Mouse (Mus musculus) neural tube, embryonic 13.5 days (tissue): ENCODE data around the gene Tti1. TPM values are rescaled to one million over a fixed set of nuclear protein-coding genes. Genes with fewer than 3 reads are reported as not detected.

Source experiments
- ATAC-seq: fragments of 200-750 bp; cut with Nextera tagmentation; 2 replicates; pipeline ENCODE4 v1.8.0; 2017; ENCODE audit warnings: low read depth, mild to moderate bottlenecking, moderate TSS enrichment, moderate library complexity
- H3K27ac ChIP-seq: fragments of 300-500 bp; sonication (generic); replicated peaks from 2 replicates; pipeline ENCODE4 v1.5.1; 2015; ENCODE audit warnings: moderate library complexity, mild to moderate bottlenecking, inconsistent platforms
- H3K27me3 ChIP-seq: fragments of 300-500 bp; sonication (generic); 2 replicates; pipeline ENCODE4 v1.6.1; 2015; ENCODE audit warnings: mild to moderate bottlenecking, inconsistent platforms
- H3K36me3 ChIP-seq: fragments of 300-500 bp; sonication (generic); 2 replicates; pipeline ENCODE4 v1.6.1; 2015; ENCODE audit warnings: mild to moderate bottlenecking, inconsistent platforms
- H3K4me1 ChIP-seq: fragments of 300-500 bp; sonication (generic); replicated peaks from 2 replicates; pipeline ENCODE4 v1.6.1; 2015; ENCODE audit warnings: inconsistent platforms
- H3K4me2 ChIP-seq: fragments of 300-500 bp; sonication (generic); 2 replicates; pipeline ENCODE4 v1.6.1; 2015; ENCODE audit warnings: inconsistent platforms, mild to moderate bottlenecking, moderate library complexity
- H3K4me3 ChIP-seq: fragments of 300-500 bp; sonication (generic); 2 replicates; pipeline ENCODE4 v1.5.1; 2015; ENCODE audit warnings: mild to moderate bottlenecking, inconsistent platforms
- H3K9ac ChIP-seq: fragments of 300-500 bp; sonication (generic); 2 replicates; pipeline ENCODE4 v1.6.1; 2015; ENCODE audit warnings: moderate library complexity, mild to moderate bottlenecking, inconsistent platforms
- H3K9me3 ChIP-seq: fragments of 300-500 bp; sonication (generic); 2 replicates; pipeline ENCODE4 v1.6.1; 2016; ENCODE audit warnings: inconsistent platforms
- WGBS: fragments of 180-500 bp; shearing (Covaris S2); methylation state at CpG from one replicate; pipeline ENCODE4 v1.1.7; 2015; 5-methylcytosine and 5-hydroxymethylcytosine counted together
- polyA plus RNA-seq: library from polyadenylated mRNA; unstranded; fragments of >200 nt; fragmentation: Nextera tagmentation; extraction: Ambion mirVana; gene quantifications from 2 replicates; pipeline ENCODE4 v1.2.1, GENCODE M21; 2015

Gene Tti1
- 15.8 and 16.8 TPM in 2 replicates for polyA plus RNA-seq

GRCm38 (mm10) chr2:158028354-158028863 lies at the start of gene Tti1, which contains the start of gene Rprd1b:
Gene Tti1, minus strand, starts transcription at chr2:158028433.
Gene Rprd1b, plus strand, starts transcription at chr2:158028497.
- Histone ChIP-seq H3K36me3 (no peaks in the 10 kb centered on the region), H3K9me3 (no peaks in the 10 kb centered on the region), H3K27ac (peak within 1 kb of the TSS; percentile 90), H3K9ac (peak within 1 kb of the TSS; percentile 95), H3K27me3 (no peaks in the 10 kb centered on the region), H3K4me2 (peak within 1 kb of the TSS; percentile 81), H3K4me1 (peaks cover 45% of the 10 kb centered on the region), H3K4me3 (peak within 1 kb of the TSS; percentile 92)
- WGBS, result under 1% methylated on average over 52 of the region's 52 CpGs
- ATAC-seq, result peak; percentile 95

GRCm38 (mm10) chr2:158077981-158078380 lies 49.7 kb upstream of the Tti1 start:
- no peak for ATAC-seq
- Histone ChIP-seq H3K9ac (no peak overlapping the region), H3K4me3 (no peak overlapping the region), H3K27me3 (no peaks in the 10 kb centered on the region), H3K4me2 (no peak overlapping the region), H3K36me3 (peaks cover 41% of the 10 kb centered on the region), H3K27ac (peak overlapping the region; percentile 49), H3K4me1 (peaks cover 5% of the 10 kb centered on the region; the same call in 1 of the 2 replicates), H3K9me3 (no peaks in the 10 kb centered on the region)
- 54% methylated on average over 2 of the region's 2 CpGs for WGBS

GRCm38 (mm10) chr2:158076690-158077089 lies 48.5 kb upstream of the Tti1 start:
- H3K9ac ChIP-seq, result no peak overlapping the region
- peaks cover 54% of the 10 kb centered on the region for H3K36me3 ChIP-seq
- no peaks in the 10 kb centered on the region for H3K27me3 ChIP-seq
- no peaks in the 10 kb centered on the region for H3K9me3 ChIP-seq
- WGBS, result 85% methylated on average over 6 of the region's 6 CpGs
- no peak for ATAC-seq
- no peak overlapping the region for H3K4me3 ChIP-seq
- H3K27ac ChIP-seq, result no peak overlapping the region
- H3K4me1 ChIP-seq, result peaks cover 5% of the 10 kb centered on the region; the same call in 1 of the 2 replicates
- H3K4me2 ChIP-seq, result no peak overlapping the region

DNA sequence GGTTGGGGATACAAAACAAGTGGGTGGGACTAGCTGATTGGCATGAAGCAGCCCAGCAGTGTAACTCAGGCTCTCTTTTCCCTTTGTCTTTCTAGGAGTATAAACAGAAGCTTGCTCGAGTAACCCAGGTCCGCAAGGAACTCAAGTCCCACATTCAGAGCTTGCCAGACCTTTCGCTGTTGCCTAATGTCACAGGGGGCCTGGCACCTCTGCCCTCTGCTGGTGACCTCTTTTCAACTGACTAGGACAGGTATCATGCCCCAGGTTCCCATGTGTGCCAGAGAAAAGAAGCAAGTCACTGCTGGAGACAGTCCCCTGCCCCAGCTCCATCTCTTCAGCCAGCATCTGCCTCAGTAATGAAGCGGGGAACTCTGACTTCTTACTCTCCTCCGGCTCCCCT lies 46.6 kb upstream of the Tti1 start:
- WGBS, result 87% methylated on average over 5 of the region's 5 CpGs
- Histone ChIP-seq H3K27ac (no peak overlapping the region), H3K9me3 (no peaks in the 10 kb centered on the region), H3K9ac (no peak overlapping the region), H3K27me3 (no peaks in the 10 kb centered on the region), H3K4me2 (no peak overlapping the region), H3K4me3 (no peak overlapping the region), H3K36me3 (peaks cover 73% of the 10 kb centered on the region), H3K4me1 (peaks cover 5% of the 10 kb centered on the region; the same call in 1 of the 2 replicates)
- ATAC-seq, result no peak

- no peak overlapping the region for H3K27ac ChIP-seq
- 87% methylated on average over 5 of the region's 5 CpGs for WGBS
- H3K4me1 ChIP-seq, result peaks cover 4% of the 10 kb centered on the region; the same call in 1 of the 2 replicates
- no peak overlapping the region for H3K4me3 ChIP-seq
- no peak overlapping the region for H3K9ac ChIP-seq
- peaks cover 77% of the 10 kb centered on the region for H3K36me3 ChIP-seq
- no peaks in the 10 kb centered on the region for H3K27me3 ChIP-seq
- no peak for ATAC-seq
- no peak overlapping the region for H3K4me2 ChIP-seq
- no peaks in the 10 kb centered on the region for H3K9me3 ChIP-seq
These were observed 43.4 kb upstream of the Tti1 start for GRCm38 (mm10) chr2:158071633-158071995.

DNA sequence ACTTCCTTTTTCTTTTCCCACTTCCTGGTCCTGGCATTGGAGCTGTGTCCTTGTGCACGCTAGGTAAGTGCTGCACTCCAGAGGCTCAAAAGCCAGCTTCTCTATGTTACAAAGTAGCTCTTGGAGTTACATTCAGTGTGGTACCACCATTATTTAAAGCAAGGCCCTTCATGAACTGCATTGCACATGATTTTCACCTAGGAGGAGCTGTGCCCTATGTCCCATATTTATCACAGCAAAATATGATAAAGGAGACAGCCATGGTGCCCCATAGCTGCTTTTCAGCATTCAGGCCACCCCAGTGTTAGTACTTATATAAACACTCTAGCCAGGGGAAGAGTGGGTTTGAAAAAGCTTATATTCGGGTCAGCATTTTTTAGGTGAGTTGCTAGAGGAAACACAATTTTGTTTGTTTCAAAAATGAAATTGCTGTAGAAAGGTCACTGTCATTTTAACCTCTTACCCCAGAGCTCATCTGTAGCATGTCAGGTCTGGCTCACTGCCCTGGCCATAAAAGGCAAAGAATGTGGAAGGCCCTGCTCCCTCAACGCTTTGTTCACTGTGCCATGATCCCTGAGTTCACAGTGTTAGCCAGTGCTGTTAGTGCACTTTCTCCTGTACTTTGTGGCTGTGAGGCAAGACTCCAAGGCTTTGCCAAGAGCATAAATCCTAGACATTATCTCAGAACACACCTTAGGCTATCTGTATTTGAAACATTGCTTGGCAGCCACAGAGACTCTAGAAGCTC lies 42.8 kb upstream of the Tti1 start:
- no peaks in the 10 kb centered on the region for H3K27me3 ChIP-seq
- H3K4me1 ChIP-seq, result peaks cover 8% of the 10 kb centered on the region; the same call in 1 of the 2 replicates
- H3K27ac ChIP-seq, result no peak overlapping the region
- H3K4me2 ChIP-seq, result no peak overlapping the region
- no peak overlapping the region for H3K4me3 ChIP-seq
- no peak overlapping the region for H3K9ac ChIP-seq
- H3K36me3 ChIP-seq, result peaks cover 73% of the 10 kb centered on the region
- WGBS, result 88% methylated on average over 3 of the region's 3 CpGs
- no peak for ATAC-seq
- H3K9me3 ChIP-seq, result no peaks in the 10 kb centered on the region

DNA sequence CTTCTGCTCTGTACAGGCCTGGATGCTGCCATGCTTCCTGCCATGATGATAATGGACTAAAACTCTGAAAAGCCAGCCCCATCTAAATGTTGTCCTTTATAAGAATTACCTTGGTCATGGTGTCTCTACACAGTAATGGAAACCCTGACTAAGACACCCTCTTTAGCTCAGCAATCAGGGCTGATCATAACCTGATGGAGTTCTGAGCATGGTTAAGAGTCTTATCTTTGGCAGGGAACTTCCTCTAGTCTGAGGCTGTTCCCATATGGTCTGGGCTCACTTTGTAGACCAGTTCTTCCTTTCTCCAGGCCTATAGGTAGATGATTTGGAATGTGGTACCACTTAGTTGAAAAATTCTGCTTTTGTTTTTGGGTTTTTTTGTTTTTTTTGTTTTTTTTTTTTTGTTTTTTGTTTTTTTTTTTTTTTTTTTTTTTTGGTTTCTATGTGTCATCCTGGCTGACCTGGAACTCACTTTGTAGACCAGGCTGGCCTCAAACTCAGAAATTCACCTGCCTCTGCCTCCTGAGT lies 40.3 kb upstream of the Tti1 start:
- Histone ChIP-seq H3K4me1 (peaks cover 15% of the 10 kb centered on the region; the same call in 1 of the 2 replicates), H3K9ac (no peak overlapping the region), H3K9me3 (no peaks in the 10 kb centered on the region), H3K4me3 (no peak overlapping the region), H3K36me3 (peaks cover 56% of the 10 kb centered on the region), H3K4me2 (no peak overlapping the region), H3K27me3 (no peaks in the 10 kb centered on the region), H3K27ac (no peak overlapping the region)
- no peak for ATAC-seq

- no peak for ATAC-seq
- Histone ChIP-seq H3K27me3 (no peaks in the 10 kb centered on the region), H3K4me2 (no peak overlapping the region), H3K4me3 (no peak overlapping the region), H3K9ac (no peak overlapping the region), H3K36me3 (peaks cover 47% of the 10 kb centered on the region), H3K9me3 (no peaks in the 10 kb centered on the region), H3K4me1 (peaks cover 15% of the 10 kb centered on the region; the same call in 1 of the 2 replicates), H3K27ac (no peak overlapping the region)
- 94% methylated on average over 5 of the region's 5 CpGs for WGBS
These were observed 39.1 kb upstream of the Tti1 start for GRCm38 (mm10) chr2:158067260-158067824.

DNA sequence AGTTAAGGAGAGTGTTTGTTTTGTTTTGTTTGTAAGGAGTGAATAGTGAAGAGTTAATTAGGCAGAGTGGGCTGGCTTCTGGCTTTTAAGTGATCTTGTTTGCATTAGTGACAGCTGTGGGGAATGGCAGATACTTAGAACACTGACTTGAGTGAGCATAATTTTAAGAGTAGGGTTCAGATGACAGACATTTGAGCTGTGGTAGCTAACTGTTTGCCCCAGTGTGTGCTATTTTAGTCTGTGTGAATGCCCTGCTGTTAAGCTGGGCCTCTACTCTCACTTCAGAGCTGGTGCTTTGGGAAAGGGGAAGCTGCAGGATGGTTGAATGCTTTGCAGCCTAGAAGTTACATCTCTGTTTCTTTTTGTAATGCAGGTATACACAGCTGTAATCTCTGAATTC lies 38.2 kb upstream of the Tti1 start:
- ATAC-seq, result no peak
- H3K4me1 ChIP-seq, result peaks cover 15% of the 10 kb centered on the region; the same call in 1 of the 2 replicates
- no peaks in the 10 kb centered on the region for H3K9me3 ChIP-seq
- H3K36me3 ChIP-seq, result peaks cover 47% of the 10 kb centered on the region
- H3K4me3 ChIP-seq, result no peak overlapping the region
- no peak overlapping the region for H3K27ac ChIP-seq
- no peak overlapping the region for H3K4me2 ChIP-seq
- H3K27me3 ChIP-seq, result no peaks in the 10 kb centered on the region
- H3K9ac ChIP-seq, result no peak overlapping the region

- ATAC-seq, result no peak; the same call in 1 of the 2 replicates
- Histone ChIP-seq H3K9me3 (no peaks in the 10 kb centered on the region), H3K4me2 (no peak overlapping the region), H3K36me3 (peaks cover 45% of the 10 kb centered on the region), H3K9ac (no peak overlapping the region), H3K4me3 (no peak overlapping the region), H3K27ac (no peak overlapping the region), H3K27me3 (no peaks in the 10 kb centered on the region), H3K4me1 (peaks cover 19% of the 10 kb centered on the region)
- 88% methylated on average over 5 of the region's 5 CpGs for WGBS
These were observed 36.8 kb upstream of the Tti1 start for GRCm38 (mm10) chr2:158065064-158065463.

- WGBS, result 55% methylated on average over 3 of the region's 3 CpGs
- Histone ChIP-seq H3K9ac (no peak overlapping the region), H3K4me1 (peaks cover 24% of the 10 kb centered on the region), H3K27me3 (no peaks in the 10 kb centered on the region), H3K9me3 (no peaks in the 10 kb centered on the region), H3K36me3 (peaks cover 43% of the 10 kb centered on the region), H3K27ac (no peak overlapping the region), H3K4me2 (no peak overlapping the region), H3K4me3 (no peak overlapping the region)
- ATAC-seq, result no peak; the same call in 1 of the 2 replicates
These were observed 36.4 kb upstream of the Tti1 start for GRCm38 (mm10) chr2:158064571-158065048.

DNA sequence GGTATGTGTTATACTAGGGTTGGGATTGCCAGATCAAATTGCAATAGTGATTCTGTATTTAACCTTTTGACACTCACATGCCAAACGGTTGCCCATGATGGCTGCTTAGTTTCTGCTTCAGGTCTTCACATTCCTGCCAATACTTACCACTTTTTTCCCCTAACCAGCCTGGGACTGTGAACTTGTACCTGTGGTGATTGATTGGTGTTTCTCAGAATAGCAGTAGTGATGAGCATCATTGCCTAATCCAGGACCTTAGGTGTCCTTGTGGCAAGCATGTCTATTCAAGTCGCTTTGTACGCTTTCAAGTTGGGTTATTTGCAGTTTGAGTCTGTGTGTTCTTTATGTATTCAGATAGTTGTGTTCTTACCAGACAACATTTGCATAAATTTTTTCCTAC lies 34.8 kb upstream of the Tti1 start:
- Histone ChIP-seq H3K4me1 (peaks cover 38% of the 10 kb centered on the region), H3K36me3 (peaks cover 47% of the 10 kb centered on the region), H3K27ac (no peak overlapping the region), H3K9ac (no peak overlapping the region), H3K27me3 (no peaks in the 10 kb centered on the region), H3K9me3 (no peaks in the 10 kb centered on the region), H3K4me3 (no peak overlapping the region), H3K4me2 (no peak overlapping the region)
- 91% methylated on average over 3 of the region's 3 CpGs for WGBS
- no peak for ATAC-seq
